Mouse (Mus musculus) ES-E14 (cell line): ENCODE results near the gene Kif19a.

ENCODE experiments used
- CHD2 ChIP-seq: IDR thresholded peaks from 2 replicates; pipeline ENCODE4 v1.6.1; 2014; ENCODE audit warnings: mild to moderate bottlenecking, low read depth, low read length, inconsistent platforms
- HCFC1 ChIP-seq: IDR thresholded peaks from 2 replicates; pipeline ENCODE4 v1.6.1; 2012; ENCODE audit warnings: low read length, inconsistent platforms, borderline replicate concordance; ENCODE audit not compliant: insufficient read depth
- MAFK ChIP-seq: IDR thresholded peaks from 2 replicates; pipeline ENCODE4 v1.6.1; 2014; ENCODE audit warnings: mild to moderate bottlenecking, low read depth, low read length, inconsistent platforms; ENCODE audit not compliant: insufficient read depth
- ZC3H11A ChIP-seq: IDR thresholded peaks from 2 replicates; pipeline ENCODE4 v1.6.1; 2012; ENCODE audit warnings: low read depth, mild to moderate bottlenecking, inconsistent platforms, low read length, borderline replicate concordance
- ZNF384 ChIP-seq: IDR thresholded peaks from 2 replicates; pipeline ENCODE4 v1.6.1; 2012; ENCODE audit warnings: low read depth, low read length, inconsistent platforms

- TF ChIP-seq HCFC1 = no peak
- TF ChIP-seq CHD2 = no peak
- 0 out of 2 replicates have a peak, but pooled peaks have one; percentile 32 for TF ChIP-seq ZC3H11A
- no peak for TF ChIP-seq ZNF384
- TF ChIP-seq MAFK = peak; percentile 25; the same call in 1 of the 2 replicates
Observed at GRCm38 (mm10) chr11:114789061-114789714, 24.0 kb downstream of the Kif19a start.
